Mouse (Mus musculus) lung, adult 2 months (tissue): ENCODE measurements around the gene Casp3.

ENCODE experiments used
- CTCF ChIP-seq: fragments of 200-500 bp; IDR thresholded peaks from 2 replicates; pipeline ENCODE4 v1.5.1; 2011; ENCODE audit warnings: mild to moderate bottlenecking, low read length, control low read depth; ENCODE audit not compliant: insufficient read depth
- POLR2A ChIP-seq: fragments of 200-500 bp; IDR thresholded peaks from 2 replicates; pipeline ENCODE4 v1.6.1; 2011; ENCODE audit warnings: low read depth, mild to moderate bottlenecking, control low read depth, low read length, borderline replicate concordance; ENCODE audit errors: extremely low read depth

DNA sequence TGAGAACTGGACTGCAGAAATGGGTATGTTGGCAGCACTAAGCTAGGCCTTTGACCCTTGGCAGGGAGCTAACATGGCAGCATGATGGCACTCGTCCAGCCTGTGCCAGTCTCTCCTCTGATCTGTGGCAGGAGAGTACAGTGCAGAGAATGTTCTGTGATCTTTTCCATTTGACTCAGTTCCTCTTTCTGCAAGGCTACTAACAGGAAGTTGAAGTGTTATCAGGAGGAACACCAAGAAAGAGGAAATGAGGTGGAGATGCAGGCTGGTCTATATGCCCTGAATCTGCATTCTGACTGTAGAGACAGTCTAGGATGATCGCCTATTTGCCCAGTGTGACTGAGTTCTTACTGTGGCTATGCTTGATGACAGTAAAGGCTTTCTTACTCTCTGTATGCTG, 21.5 kb upstream of the Casp3 start:
- TF ChIP-seq CTCF (no peak), POLR2A (no peak)
